Mouse (Mus musculus) MEL-GATA-1-ER (cell line): ENCODE data around the gene Vrk2.

Source experiments
- DNase-seq: peaks from one replicate; pipeline ENCODE4 v3.0.0-alpha.2; 2012; ENCODE audit warnings: low read depth; ENCODE audit errors: extremely low read depth

The Vrk2 gene

DNA sequence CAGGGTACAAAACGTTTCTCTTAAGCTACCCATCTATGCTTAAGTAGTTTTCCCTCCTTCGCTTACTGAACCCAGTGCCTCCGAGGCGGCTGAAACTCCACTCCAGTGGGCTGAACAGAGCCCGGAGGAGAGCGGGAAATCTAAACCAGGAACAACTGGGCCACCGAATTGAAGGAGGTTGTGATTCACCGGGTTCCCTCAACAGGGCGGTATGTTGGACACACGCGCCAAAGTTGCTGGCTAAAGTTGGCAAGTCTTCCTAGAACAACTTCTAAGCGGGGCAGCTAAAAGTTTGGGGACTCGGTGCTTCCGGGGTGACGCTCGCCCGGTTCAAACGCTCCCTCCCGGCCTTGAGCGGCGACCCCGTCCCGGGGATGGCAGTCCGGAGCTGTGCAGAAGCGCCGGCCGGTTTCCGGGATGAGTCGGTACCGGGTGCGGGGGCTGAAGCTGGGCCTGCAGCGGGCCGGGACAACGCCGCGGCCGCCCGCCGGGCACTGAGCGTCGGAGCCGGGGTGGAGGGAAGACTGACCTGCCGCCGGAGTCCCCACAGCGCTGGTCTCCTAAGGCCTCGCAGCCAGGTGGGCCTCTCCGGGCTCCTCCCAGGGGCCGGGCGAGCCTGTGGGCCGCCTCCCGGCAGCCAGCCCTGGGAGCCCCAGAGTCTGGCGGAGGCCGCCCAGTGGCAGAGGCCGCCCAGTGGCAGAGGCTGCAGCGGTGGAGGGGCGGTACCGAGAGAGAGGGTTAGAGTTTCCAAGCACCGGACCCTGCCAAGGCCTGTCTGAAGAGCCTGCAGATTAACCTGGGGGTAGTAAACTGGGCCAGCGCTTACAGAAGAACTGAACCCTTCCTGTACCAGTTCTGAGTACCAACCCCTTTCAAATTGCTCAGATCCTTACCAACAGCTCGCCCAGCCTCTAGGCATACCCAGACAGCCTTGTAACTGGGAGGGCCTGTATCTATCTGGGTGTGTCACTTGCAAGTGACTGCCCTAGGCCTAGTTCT, at the start of gene Vrk2, which contains the start of gene Gm6899:
Gene Vrk2 (minus strand): TSS at position 939 of the 999 bp plus-strand sequence.
Gene Gm6899 (plus strand): TSS at position 181 of the 999 bp plus-strand sequence.
- peak; percentile 75 for DNase-seq

DNA sequence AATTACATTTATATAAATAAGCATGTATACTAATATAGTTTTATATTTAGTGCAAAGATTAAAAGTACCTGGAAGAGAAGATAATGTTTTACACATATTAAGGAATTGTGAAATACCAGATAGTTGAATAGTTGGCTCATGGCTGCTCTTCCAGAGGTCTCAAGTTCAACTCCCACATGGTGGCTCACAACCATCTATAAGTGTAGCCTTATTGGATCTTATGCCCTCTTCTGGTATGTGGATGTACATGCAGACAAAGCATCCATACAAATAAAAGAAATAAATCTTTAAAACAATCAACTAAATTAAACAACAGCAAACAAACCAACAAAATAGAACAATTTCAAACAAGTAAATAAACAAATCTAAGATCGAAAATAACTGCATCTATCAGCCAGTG, 48.3 kb upstream of the Vrk2 start:
- no peak for DNase-seq

GRCm38 (mm10) chr11:26640314-26640785, 46.6 kb upstream of the Vrk2 start:
- peak; percentile 76 for DNase-seq

- DNase-seq: no peak
Measured at GRCm38 (mm10) chr11:26636239-26636638, 42.4 kb upstream of the Vrk2 start.

DNA sequence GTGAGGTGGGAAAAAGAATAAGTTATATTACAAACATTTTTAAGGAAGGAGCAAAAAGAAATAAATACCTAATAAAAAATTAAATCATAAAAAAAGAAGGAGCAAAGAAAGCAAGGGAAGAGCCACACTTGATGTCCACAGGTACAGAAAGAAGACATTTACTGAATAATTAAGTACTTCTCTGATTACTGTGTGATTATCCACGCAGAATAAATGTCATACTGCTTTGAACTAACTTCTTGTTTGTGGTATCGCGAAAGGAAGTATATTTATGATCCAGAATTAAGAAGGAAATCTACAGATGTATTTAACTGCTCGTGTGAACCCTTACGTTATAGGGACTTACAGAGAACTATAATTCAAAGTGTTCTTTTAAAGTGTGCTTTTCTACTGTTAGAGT, 28.9 kb upstream of the Vrk2 start:
- DNase-seq: no peak

DNA sequence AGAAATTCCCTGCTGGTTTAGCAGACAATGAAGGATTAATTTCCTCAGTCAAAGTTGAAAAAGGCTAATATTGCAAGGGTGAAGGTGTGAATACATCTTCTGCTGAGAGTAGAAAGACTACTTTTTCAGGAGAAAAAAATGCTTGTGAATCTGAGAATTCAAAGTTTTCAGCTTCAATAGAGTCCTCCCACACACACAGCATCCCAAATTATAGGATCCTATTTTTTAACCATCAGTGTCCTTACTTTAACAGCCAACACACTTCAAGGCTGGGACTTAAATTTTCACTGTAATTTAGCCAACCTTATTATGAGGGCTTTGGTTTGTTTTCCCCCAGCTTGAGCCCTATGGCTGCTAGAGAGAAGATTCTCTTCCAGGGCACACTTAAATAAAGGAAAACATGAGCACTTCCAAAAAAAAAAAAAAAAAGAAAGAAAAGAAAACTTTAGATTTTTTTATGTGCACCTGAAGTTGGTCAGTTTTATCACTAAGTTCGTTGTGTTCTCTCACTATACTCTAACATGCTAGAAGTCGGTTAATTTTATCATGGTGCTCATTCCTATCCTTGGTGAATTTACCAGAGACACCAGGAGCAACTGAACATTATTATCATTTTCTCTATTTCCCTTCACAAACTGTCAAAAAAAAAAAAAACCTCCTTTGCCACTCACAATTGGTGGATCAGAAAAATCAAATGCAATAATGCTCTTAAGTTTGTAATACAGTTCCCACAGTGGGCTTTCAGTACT, 24.9 kb upstream of the Vrk2 start:
- DNase-seq: no peak

GRCm38 (mm10) chr11:26608795-26609194, 15.0 kb upstream of the Vrk2 start:
- no peak for DNase-seq

- DNase-seq: no peak
Measured at GRCm38 (mm10) chr11:26604061-26604655, 10.4 kb upstream of the Vrk2 start.

GRCm38 (mm10) chr11:26601571-26602175, 7.9 kb upstream of the Vrk2 start:
- no peak for DNase-seq

DNA sequence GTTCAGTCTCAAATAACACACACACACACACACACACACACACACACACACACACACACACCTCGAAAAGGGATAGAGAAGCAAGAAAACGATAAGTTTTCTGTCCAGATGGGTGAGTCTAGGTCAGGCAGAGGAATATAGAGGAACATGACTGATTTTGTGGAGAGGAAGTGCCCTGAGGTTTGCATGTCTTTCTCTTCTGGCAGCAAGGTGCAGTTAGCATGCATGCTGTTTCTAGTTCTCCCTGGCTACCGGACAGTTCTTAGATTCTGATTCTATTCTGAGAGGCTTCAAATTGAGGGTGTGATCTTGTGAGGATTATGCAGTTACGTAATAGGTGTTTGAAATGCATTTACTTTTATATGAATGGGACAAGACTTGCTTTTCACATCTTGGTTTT, 6.9 kb upstream of the Vrk2 start:
- peak; percentile 11 for DNase-seq

DNA sequence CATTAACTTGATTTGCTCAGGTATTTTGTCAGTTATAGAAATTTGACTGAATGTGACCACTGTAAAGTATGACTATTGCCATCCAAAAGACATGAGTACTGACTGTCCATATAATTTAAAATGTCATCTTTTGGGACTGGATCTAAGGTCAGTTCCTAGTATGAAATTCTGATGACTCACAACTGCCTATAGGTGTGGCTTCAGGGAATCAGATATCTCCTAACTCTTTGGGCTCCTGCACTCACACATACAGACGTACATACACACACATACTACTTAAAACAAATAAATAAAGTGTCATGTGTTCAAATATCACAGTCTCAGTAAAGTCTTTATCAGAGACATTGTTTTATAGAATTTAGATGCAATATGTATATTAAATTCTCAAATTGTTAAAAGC, 5.1 kb upstream of the Vrk2 start:
- no peak for DNase-seq

DNA sequence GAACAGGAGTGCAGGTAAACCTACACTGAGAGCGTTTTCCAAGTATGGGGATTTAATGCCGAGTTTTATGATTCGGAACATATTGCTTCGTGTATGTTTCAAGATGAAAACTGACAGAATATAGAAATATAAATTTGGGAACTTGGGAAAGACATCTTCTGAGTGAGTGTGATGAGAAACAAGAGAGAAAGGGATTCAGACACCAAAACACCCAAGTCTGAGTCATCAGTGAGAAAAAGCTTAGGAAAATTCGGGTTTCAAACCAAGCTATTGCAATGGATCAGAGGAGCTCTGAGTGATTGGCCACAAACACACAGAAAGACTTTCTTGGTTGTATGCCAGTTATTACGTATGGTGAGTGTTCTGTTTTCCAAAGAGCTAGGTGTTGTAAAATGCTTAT, 4.0 kb upstream of the Vrk2 start:
- no peak for DNase-seq

- peak; percentile 12 for DNase-seq
Measured at GRCm38 (mm10) chr11:26597145-26597544, 3.3 kb upstream of the Vrk2 start.

DNA sequence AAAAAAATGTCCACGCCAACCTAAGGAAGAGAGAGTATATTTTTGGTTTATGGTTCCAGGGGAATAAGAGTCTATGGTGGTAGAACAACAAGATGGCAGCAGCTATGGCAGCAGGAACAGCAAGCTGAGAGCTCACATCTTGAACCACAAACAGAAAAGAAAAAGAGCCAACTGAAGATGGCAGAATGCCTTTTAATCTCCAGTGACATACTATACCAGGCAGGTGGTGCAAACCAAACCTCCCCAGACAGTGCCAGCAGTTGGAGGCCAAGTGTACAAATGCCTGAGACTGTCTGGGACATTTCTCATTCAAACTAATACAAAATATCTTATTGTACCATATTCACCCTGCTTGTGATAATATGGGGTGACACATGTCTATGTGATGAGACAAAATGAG, 2.4 kb upstream of the Vrk2 start:
- DNase-seq: no peak

DNA sequence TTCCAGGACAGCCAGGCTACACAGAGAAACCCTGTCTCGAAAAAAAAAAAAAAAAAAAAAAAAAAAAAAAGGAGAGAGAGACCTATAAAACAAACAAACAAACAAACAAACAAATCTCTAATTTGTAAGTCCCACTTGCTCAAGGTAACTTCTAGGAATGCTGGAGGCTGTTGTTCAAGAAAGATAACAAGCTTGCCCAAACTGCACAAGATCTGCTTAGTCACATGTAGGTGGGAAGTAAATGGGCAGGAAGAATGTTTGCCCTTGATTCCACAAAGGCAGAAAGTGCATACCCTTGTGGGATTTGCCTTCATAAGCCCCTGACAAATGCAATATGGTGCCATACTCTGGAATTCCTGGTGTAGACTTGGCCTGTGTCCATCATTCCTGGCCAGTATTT, 688 bp upstream of the Vrk2 start:
- DNase-seq: peak; percentile 27

GRCm38 (mm10) chr11:26592395-26593053, 1.3 kb downstream of the Vrk2 start:
- peak; percentile 24 for DNase-seq

- DNase-seq: no peak
Measured at GRCm38 (mm10) chr11:26587184-26587524, 6.6 kb downstream of the Vrk2 start.

DNA sequence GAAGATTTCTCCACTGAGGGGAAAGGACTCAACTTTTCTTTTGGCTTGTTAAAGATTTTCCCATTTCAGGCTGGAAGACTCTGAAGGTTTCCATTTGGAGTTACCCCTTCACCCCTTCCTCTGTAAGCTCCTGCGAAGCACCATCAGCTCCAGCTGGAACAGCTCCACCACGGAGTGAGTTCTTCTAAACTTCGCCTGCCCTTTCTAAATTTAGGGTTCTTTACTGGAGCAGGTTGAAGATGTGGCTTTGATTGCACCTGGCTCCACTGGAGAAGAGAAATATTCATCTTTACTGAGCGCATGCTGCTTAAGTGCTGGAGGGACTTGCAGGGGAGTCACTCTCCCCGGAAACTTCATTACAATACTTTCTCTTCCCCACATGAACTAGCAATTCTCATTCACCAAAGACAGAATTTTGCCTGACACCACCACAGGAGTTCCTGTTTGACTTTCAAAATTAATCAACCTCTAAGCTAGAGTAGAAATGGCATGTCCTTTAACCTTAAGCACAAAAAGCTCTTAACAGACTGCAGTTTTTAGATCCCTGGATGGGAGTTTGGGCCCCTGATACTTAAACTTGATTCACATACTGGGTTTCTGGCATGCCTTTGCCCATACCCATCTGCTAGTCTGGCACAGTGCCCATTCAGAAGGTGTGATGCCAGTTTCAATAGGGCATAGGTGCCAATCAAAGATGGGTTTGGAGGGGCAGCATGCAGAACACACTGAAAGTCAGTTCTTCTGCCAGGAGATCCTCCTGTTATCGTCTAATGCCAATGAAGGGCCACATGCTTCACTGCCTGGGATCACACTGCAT, 7.2 kb downstream of the Vrk2 start:
- no peak for DNase-seq

GRCm38 (mm10) chr11:26585409-26586366, 8.1 kb downstream of the Vrk2 start:
- no peak for DNase-seq
